Mouse (Mus musculus) cortical plate, adult 2 months (tissue): Measurements from ENCODE around the gene G3bp1.

Experiments
- CTCF ChIP-seq: fragments of 200-500 bp; IDR thresholded peaks from 2 replicates; pipeline ENCODE4 v1.5.1; 2011; ENCODE audit warnings: mild to moderate bottlenecking, control low read depth, low read length; ENCODE audit not compliant: insufficient read depth; ENCODE audit errors: extremely low read depth
- POLR2A ChIP-seq: fragments of 200-500 bp; IDR thresholded peaks from 2 replicates; pipeline ENCODE4 v1.6.1; 2011; ENCODE audit warnings: mild to moderate bottlenecking, low read length, control low read depth; ENCODE audit not compliant: insufficient read depth; ENCODE audit errors: extremely low read depth

DNA sequence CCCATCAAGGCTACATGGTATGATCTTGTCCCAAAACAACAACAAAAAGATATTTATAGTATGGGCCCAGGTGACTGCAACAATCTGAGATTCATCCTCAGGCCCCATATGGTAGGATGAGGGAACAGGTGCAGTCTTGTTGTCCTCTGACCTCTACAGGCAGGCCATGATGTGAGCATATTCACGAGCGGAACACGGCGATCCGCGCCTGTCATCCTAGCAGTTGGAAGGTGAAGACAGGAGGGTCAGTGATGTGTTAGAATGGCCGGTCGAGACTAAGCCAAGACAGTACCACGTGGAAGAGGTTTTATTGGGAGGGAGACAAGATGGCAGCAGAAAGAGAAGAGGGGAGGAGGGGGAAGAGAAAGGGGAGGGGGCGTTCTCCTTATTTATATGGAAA lies 4.8 kb upstream of the G3bp1 start:
- no peak for TF ChIP-seq CTCF
- TF ChIP-seq POLR2A: no peak
